Mouse (Mus musculus) left cerebral cortex, postnatal 4 days (tissue): ENCODE measurements around the gene Ssbp4. TPM values are rescaled to one million over a fixed set of nuclear protein-coding genes. Genes with fewer than 3 reads are reported as not detected.
A peak's percentile ranks its signal among the peaks of the same experiment; 100 is the strongest.

Experiments used
- DNase-seq: peaks from one replicate; pipeline ENCODE4 v3.0.0-alpha.2; 2022
- intact Hi-C: fragments of 180-260 bp; cut with DNase I; formaldehyde crosslinking; loops from one replicate; pipeline ENCODE4 v1.15.1; 2025
- total RNA-seq, 2 experiments: library from RNA; stranded (reverse); gene quantifications; 2 replicates each; pipeline ENCODE4 v1.2.3; 2021

Ssbp4 gene
- total RNA-seq, 2 experiments from 2014 or later: 156 to 193 TPM

DNA sequence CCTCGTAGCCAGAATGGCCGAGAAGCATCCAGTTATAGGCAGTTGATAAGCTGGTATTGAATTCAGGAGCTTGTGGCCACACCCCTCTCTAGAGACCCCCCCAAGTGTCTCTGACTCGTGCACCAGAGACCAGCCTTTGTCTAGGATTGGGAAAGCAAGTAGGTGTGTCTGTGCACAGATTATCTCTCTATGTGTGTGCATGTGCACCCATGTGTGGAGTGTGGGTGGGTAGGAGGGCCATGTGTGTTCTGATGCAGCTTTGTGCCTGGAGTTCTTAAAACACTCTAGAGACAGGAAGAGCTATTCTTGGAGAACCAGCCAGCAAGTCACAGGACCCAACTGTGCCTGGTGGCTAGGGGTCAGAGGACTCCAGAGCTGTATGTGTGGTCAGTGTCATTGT lies 48.1 kb downstream of the Ssbp4 start:
- DNase-seq: no peak
- intact Hi-C loops: no loop called here

DNA sequence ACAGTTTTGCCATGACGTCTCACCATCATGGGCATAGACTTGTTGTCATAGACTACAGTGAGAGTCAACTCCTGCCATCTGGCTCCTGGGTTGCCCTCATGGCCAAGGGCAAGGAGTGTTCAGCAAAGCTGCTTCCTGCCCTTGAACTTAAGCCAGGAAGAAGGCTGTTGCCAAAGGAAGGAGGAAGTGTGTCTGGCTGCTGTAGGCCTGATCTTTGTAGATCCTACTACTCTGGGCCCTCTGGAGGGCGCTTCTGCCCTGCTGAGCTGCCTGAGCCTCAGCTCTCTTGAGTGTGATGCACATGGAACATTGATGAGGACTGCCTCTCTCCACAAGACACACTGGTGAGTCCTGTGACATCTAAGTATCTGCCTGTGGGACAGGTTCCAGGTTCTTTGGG lies 48.6 kb downstream of the Ssbp4 start:
- peak; percentile 61 for DNase-seq
- intact Hi-C loops: no loop called here

DNA sequence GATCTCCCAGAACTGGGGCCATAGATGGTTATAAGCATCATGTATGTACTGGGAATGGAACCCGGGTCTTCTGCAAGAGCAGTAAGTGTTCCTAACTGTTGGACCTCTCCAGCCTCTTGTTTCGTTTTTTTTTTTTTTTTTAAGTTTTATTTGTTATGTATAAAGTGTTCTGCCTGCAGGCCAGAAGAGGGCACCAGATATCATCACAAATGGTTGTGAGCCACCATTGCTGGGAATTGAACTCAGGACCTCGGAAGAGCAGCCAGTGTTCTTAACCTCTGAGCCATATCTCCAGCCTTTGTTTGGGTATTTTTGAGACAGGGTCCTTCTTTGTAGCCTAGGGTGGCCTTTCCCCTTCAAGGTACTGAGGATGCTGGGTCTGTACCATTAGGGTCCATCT lies 49.7 kb downstream of the Ssbp4 start:
- intact Hi-C loops: no loop called here

DNA sequence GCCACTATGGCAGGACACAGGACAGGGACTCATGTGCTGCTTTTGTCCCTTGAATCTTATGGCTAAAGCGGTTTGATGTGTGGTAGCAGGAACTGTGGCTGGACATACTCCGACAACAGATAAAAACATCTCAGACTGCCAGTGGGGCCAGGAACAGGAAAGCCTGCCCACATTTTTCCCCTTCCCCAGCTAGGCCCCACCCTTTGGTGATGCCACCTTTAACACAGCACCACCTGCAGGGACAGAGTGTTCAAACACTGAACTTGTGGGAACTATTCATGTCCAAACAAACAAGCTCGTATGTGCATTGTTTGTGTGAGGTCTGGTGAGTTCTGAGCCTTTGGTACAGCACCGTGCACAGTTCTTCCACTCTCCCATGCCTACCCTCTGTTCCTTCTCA lies 50.3 kb downstream of the Ssbp4 start:
- intact Hi-C loops: no loop called here

More for the DNA sequence above, 49.7 kb downstream of the Ssbp4 start:
- DNase-seq: no peak

DNA sequence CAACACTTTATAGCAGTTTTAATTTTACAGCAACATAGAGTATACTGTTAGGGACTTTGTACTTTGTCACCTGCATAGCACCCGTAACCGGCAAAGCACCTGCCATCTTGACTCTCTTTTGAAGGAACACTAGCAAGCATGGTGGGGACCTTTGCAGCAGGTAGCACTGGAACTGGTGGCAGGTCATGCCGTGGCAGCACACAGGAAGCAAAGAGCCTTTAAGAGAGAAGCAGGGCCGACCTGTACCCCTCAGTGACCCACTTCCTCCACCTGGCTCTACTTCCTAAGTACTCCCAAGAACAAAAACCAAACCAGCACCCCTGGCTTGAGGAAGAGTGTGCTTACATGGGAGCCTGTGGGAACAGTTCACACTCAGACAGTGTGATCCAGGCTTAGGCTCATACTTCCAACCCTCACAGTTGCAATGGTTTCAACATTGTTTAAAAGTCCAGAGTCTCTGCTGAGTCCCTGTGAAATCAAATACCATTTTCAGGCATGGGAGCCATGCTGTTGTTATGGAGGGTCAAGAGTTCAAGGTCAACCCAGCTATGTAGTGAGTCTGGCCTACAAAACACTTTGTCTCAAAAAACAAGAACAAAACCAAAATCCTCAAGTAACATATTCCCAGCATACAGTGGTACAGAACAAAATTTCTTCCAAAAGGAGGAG lies 53.5 kb downstream of the Ssbp4 start:
- intact Hi-C loops: no loop called here
- no peak for DNase-seq

More for the DNA sequence above, 50.3 kb downstream of the Ssbp4 start:
- no peak for DNase-seq

DNA sequence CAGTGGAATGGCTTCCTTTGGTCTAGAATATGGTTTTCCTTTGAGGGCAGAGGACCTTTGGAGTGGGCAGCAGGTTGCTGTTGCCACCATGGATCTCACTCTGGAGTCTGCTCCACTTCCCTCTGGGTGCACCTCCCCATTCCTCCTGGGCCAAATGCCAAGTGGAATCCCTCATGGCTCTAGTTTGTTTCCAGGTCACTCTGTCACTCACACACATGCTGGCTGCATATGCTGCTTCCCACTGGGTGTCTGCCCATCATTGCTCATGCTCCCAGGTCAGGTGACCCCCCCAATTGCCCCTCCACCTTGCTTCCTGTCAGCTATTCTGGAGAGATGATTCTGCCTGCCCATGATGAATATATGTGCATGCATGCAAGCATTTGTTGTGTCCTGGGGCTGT lies 54.9 kb downstream of the Ssbp4 start:
- intact Hi-C loops: no loop called here
- DNase-seq: peak; percentile 66

DNA sequence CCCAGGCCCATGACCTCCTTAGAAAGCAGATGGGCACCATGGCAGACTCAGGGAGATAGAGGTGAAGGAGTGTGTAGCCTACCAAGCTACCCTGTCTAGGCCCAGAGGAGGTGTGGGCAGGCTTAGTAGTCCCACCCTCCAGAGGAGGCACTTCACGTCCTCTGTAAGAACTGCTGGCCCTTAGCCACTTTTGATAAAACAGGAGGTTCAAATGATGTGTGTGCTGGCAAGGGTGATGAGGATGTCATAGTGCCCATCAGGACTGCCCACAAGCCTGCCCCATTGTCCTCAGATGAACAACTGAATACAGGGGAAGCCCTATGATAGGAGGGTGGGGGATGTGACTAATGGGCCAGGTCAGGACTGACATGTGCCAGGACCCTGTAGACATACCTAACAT lies 55.8 kb downstream of the Ssbp4 start:
- intact Hi-C loops: no loop called here
- DNase-seq: no peak

DNA sequence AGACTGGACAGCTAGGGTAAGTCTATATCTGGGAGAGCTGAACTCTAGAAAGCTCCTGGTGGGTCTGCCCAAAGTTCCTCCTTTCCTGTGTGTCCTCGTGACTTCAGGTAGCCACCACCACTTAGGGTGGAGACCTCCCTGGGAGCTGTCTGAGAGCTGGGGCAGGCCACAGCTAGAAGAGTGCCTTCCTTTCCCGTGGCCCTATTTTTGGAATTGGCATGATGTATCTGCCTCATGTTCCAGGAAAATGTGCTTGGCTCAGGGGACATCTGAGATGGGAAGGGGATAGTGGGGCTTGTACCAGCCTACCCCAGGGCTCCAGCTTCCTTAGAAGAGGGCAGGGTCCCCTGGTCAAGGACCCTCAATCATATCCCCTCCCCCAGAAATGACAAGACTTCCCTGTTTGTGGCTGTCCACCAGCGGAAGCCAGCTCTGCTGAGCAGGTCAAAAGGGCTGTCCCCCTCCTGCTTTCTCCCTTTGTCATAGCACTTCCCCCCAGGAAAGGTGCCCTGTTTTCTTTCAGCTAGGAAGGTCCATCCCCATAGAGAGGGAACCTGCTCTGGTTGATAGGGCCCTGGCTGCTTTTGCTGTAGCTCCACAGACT lies 57.0 kb downstream of the Ssbp4 start:
- intact Hi-C loops: no loop called here
- DNase-seq: no peak

DNA sequence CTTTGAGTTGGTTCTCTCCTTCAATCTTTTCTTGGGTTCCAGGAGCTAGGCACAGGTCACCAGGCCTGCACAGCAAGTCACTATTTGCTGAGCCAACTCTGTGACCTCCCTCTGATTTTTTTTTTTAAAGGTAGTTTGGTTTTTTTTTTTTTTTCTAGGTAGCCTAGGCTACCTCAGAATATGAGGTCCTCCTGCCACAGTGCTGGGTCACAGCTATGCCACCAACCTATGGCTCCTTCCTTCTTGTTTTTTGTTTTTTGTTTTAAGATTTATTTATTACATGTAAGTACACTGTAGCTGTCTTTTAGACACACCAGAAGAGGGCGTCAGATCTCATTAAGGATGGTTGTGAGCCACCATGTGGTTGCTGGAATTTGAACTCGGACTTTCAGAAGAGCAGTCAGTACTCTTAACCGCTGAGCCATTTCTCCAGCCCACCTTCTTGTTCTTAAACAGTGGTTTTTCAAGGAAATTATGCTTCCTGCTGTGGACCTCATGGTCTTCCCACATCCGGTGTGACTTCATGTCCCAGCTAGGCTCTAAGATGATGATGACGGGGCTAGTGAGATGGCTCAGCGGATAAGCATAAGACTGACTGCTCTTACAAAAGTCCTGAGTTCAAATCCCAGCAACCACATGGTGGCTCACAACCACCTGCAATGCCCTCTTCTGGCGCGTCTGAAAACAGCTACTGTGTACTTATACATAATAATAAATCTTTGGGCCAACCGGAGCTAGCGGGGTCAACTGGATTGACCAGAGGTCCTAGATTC lies 59.1 kb downstream of the Ssbp4 start:
- intact Hi-C loops: no loop called here
- no peak for DNase-seq

DNA sequence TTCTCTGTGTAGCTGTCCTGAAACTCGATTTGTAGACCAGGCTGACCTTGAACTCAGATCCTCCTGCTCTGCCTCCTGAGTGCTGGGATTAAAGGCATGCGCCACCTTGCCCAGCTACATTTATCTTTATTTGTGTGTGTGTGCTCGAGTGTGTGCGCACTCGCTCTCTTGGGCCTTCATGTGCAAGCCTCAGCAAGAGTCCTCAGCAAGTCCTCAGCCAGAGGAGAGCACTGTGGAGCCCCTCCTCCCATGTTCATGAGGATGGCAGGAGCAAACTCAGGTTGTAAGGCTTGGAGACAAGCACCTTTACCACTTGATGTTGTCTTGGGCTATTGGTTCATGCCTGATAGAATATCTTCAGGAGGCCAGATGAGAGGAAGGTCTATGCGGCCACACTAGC lies 60.9 kb downstream of the Ssbp4 start:
- no peak for DNase-seq
- intact Hi-C loops: no loop called here

Other genes starting within 250 kb of the Ssbp4 start
- gene Comp, start 235.3 kb downstream of the Ssbp4 start, total RNA-seq: under 1 TPM in 1 of 2 experiments, not detected in 1; 0.20 TPM
- gene Crtc1, start 169.3 kb downstream of the Ssbp4 start, total RNA-seq: 100 to 1,000 TPM; 109 TPM
- gene Klhl26, start 131.9 kb downstream of the Ssbp4 start, total RNA-seq: 10 to 100 TPM; 26.3 to 28.7 TPM
- 10 to 100 TPM; 65.7 to 80.3 TPM for gene Tmem59l, start 121.5 kb downstream of the Ssbp4 start, total RNA-seq
- 10 to 100 TPM; 22.3 to 32.3 TPM for gene Crlf1, start 115.7 kb downstream of the Ssbp4 start, total RNA-seq
- gene Rex1bd, start 102.1 kb downstream of the Ssbp4 start, total RNA-seq: 100 to 1,000 TPM; 109 to 116 TPM
- 1,000 to 10,000 TPM; 1,115 to 1,131 TPM for gene Uba52, start 98.1 kb downstream of the Ssbp4 start, total RNA-seq
- gene Fkbp8, start 81.1 kb downstream of the Ssbp4 start, total RNA-seq: 100 to 1,000 TPM; 311 to 344 TPM
- 10 to 100 TPM; 31.9 to 33.0 TPM for gene Kxd1, start 80.9 kb downstream of the Ssbp4 start, total RNA-seq
- gene Ell, start 69.4 kb downstream of the Ssbp4 start, total RNA-seq: 10 to 100 TPM; 17.7 to 20.0 TPM
- gene Isyna1, start 14.5 kb downstream of the Ssbp4 start, total RNA-seq: 10 to 100 TPM; 87.9 to 88.5 TPM
- 1 to 10 TPM; 1.1 to 1.3 TPM for gene Lrrc25, start 7.3 kb upstream of the Ssbp4 start, total RNA-seq
- not detected for gene Gdf15, start 23.6 kb upstream of the Ssbp4 start, total RNA-seq
- 10 to 100 TPM; 29.7 to 30.5 TPM for gene Pgpep1, start 51.5 kb upstream of the Ssbp4 start, total RNA-seq
- 10 to 100 TPM; 85.2 to 93.7 TPM for gene Lsm4, start 64.4 kb upstream of the Ssbp4 start, total RNA-seq
- 100 to 1,000 TPM; 146 to 158 TPM for gene Jund, start 90.1 kb upstream of the Ssbp4 start, total RNA-seq
- under 1 TPM; 0.40 to 0.50 TPM for gene Iqcn, start 94.6 kb upstream of the Ssbp4 start, total RNA-seq
- gene Gm3336, start 109.7 kb upstream of the Ssbp4 start, total RNA-seq: not detected
- gene Pde4c, start 114.8 kb upstream of the Ssbp4 start, total RNA-seq: under 1 TPM; 0.56 to 0.66 TPM
- gene Rab3a, start 145.8 kb upstream of the Ssbp4 start, total RNA-seq: 100 to 1,000 TPM; 414 to 476 TPM
- gene Mpv17l2, start 152.1 kb upstream of the Ssbp4 start, total RNA-seq: 10 to 100 TPM; 31.7 to 32.6 TPM
- 100 to 1,000 TPM; 187 to 198 TPM for gene Pik3r2, start 167.8 kb upstream of the Ssbp4 start, total RNA-seq
- gene Mast3, start 196.2 kb upstream of the Ssbp4 start, total RNA-seq: 10 to 100 TPM; 78.2 to 86.3 TPM
- under 1 TPM; 0.20 to 0.22 TPM for gene Il12rb1, start 199.6 kb upstream of the Ssbp4 start, total RNA-seq
- 10 to 100 TPM; 13.0 to 14.9 TPM for gene Arrdc2, start 230.8 kb upstream of the Ssbp4 start, total RNA-seq